Mouse (Mus musculus) adrenal gland, postnatal 36 days (tissue): ENCODE results near the gene Mrpl44. TPM values are rescaled to one million over a fixed set of nuclear protein-coding genes. Genes with fewer than 3 reads are reported as not detected.

Experiments used
- total RNA-seq, 2 experiments: library from RNA; stranded (reverse); gene quantifications; 2 replicates each; pipeline ENCODE4 v1.2.3; 2021

Gene Mrpl44
- total RNA-seq, 2 experiments from 2014 or later, result 50.2 to 60.1 TPM

Other genes with a start within 250 kb of the Mrpl44 start
- 1 to 10 TPM in 1 of 2 experiments, under 1 TPM in 1; 0.26 to 1.1 TPM for gene Ap1s3, start 104.0 kb upstream of the Mrpl44 start, total RNA-seq
- 10 to 100 TPM; 44.9 to 49.9 TPM for gene Wdfy1, start 125 bp downstream of the Mrpl44 start, total RNA-seq
- 10 to 100 TPM in 1 of 2 experiments, 1 to 10 TPM in 1; 9.2 to 16.0 TPM for gene Serpine2, start 85.2 kb downstream of the Mrpl44 start, total RNA-seq